Mouse (Mus musculus) forebrain, embryonic 14.5 days (tissue): ENCODE measurements at regions not wholly inside any gene's neighbourhood (a gene's known extent, or its start where the extent isn't known, plus 50 kb on each side); places are given as distances from the start of the nearest gene placed in this dataset.

ENCODE experiments used
- ATAC-seq: fragments of 200-750 bp; cut with Nextera tagmentation; 2 replicates; pipeline ENCODE4 v1.8.0; 2017; ENCODE audit warnings: mild to moderate bottlenecking, moderate library complexity
- DNase-seq: peaks from one replicate; pipeline ENCODE4 v3.0.0-alpha.2; 2015; ENCODE audit warnings: low spot score
- H3K27ac ChIP-seq: fragments of 300-500 bp; sonication (generic); 2 replicates; pipeline ENCODE4 v1.5.1; 2014; ENCODE audit warnings: low read depth, mild to moderate bottlenecking, control low read depth, low read length, moderate library complexity
- H3K27me3 ChIP-seq: fragments of 300-500 bp; sonication (generic); replicated peaks from 2 replicates; pipeline ENCODE4 v1.6.1; 2014; ENCODE audit warnings: low read length, control low read depth, mixed read lengths; ENCODE audit not compliant: control insufficient read depth, insufficient read depth
- H3K36me3 ChIP-seq: fragments of 300-500 bp; sonication (generic); 2 replicates; pipeline ENCODE4 v1.6.1; 2014; ENCODE audit warnings: low read length, control low read depth; ENCODE audit not compliant: control insufficient read depth, insufficient read depth
- H3K4me1 ChIP-seq: fragments of 300-500 bp; sonication (generic); 2 replicates; pipeline ENCODE4 v1.6.1; 2014; ENCODE audit warnings: antibody characterized with exemption, low read length, control low read depth; ENCODE audit not compliant: control insufficient read depth, insufficient read depth
- H3K4me2 ChIP-seq: fragments of 300-500 bp; sonication (generic); 2 replicates; pipeline ENCODE4 v1.6.1; 2014; ENCODE audit warnings: mild to moderate bottlenecking, control low read depth, low read length
- H3K4me3 ChIP-seq: fragments of 300-500 bp; sonication (generic); 2 replicates; pipeline ENCODE4 v1.5.1; 2014; ENCODE audit warnings: low read depth, low read length, control low read depth
- H3K9ac ChIP-seq: fragments of 300-500 bp; sonication (generic); 2 replicates; pipeline ENCODE4 v1.6.1; 2014; ENCODE audit warnings: mild to moderate bottlenecking, low read length, control low read depth, moderate library complexity
- H3K9me3 ChIP-seq: fragments of 300-500 bp; sonication (generic); replicated peaks from 2 replicates; pipeline ENCODE4 v1.6.1; 2016; ENCODE audit warnings: low read length, control low read depth, mixed read lengths; ENCODE audit not compliant: control insufficient read depth
- whole genome bisulfite sequencing: fragments of 180-500 bp; shearing (Covaris S2); extraction: QIAGEN DNeasy Blood & Tissue Kit; methylation state at CpG from one replicate; pipeline ENCODE4 v1.1.7; 2014; 5-methylcytosine and 5-hydroxymethylcytosine counted together

- no peaks in the 10 kb centered on the region for H3K36me3 ChIP-seq
- no peaks in the 10 kb centered on the region for H3K9me3 ChIP-seq
- WGBS, result 88% methylated on average over 3 of the region's 3 CpGs
- H3K4me2 ChIP-seq, result no peak overlapping the region
- H3K27ac ChIP-seq, result no peak overlapping the region
- ATAC-seq (no peak), DNase-seq (no peak)
- H3K4me3 ChIP-seq, result no peak overlapping the region
- no peaks in the 10 kb centered on the region for H3K4me1 ChIP-seq
- no peaks in the 10 kb centered on the region for H3K27me3 ChIP-seq
- H3K9ac ChIP-seq, result no peak overlapping the region
Measured at GRCm38 (mm10) chr1:137561686-137562085, 601.4 kb upstream of the Nr5a2 start.

GRCm38 (mm10) chr1:137560389-137561268, 600.4 kb upstream of the Nr5a2 start:
- H3K27ac ChIP-seq, result no peak overlapping the region
- ATAC-seq, result no peak
- WGBS, result 78% methylated on average over 11 of the region's 11 CpGs

GRCm38 (mm10) chr1:137549659-137550058, 589.4 kb upstream of the Nr5a2 start:
- H3K4me3 ChIP-seq, result no peak overlapping the region
- H3K27ac ChIP-seq, result no peak overlapping the region
- no peak for DNase-seq
- 97% methylated on average over 1 of the region's 1 CpGs for WGBS
- H3K4me2 ChIP-seq, result no peak overlapping the region
- H3K36me3 ChIP-seq, result no peaks in the 10 kb centered on the region
- no peak for ATAC-seq
- H3K4me1 ChIP-seq, result no peaks in the 10 kb centered on the region
- no peaks in the 10 kb centered on the region for H3K27me3 ChIP-seq
- H3K9ac ChIP-seq, result no peak overlapping the region
- no peaks in the 10 kb centered on the region for H3K9me3 ChIP-seq

More at GRCm38 (mm10) chr1:137560389-137561268, 600.4 kb upstream of the Nr5a2 start:
- Histone ChIP-seq H3K4me2 (no peak overlapping the region), H3K27me3 (no peaks in the 10 kb centered on the region), H3K4me1 (no peaks in the 10 kb centered on the region), H3K9me3 (no peaks in the 10 kb centered on the region), H3K36me3 (no peaks in the 10 kb centered on the region), H3K4me3 (no peak overlapping the region), H3K9ac (no peak overlapping the region)
- DNase-seq, result no peak

DNA sequence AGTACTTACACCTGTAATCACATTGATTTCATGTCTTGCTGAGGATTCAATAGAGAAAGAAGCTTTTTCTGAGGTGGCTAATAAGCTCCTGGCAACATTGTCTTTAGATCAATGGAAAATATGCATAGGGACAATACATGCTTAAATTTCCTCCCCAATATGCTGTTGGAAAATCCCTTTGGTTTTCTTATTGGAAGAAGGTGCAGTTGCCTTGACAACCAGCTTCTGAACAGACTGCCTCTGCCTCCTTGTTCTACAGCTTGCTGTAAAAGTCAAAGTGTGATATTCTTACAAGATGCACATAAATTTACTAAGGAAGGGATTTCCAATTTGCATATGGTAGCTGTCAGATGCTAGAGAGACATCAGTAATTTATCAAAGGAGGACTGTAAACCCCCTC, 585.4 kb upstream of the Nr5a2 start:
- DNase-seq (peak; percentile 71), ATAC-seq (peak; percentile 63; the same call in 1 of the 2 replicates)

DNA sequence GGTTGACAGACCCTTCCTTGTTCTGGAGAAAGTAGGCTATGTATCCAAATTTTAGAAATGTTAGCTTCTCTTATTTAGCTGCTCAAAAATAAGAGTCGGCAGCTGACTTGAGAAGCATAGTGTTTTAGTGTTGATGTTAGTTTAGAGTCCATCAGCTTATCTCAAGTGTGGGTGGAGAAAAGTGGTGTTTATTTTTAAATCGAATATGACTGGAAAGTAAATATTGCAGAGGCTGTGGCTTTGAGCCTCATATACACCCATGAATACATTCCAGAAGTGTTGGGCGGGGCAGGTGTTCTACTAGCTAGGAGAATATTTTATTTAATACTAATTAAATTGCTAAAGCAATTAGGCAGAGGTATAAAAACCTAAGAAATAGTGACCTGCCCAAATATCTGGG, 583.6 kb upstream of the Nr5a2 start:
- H3K27me3 ChIP-seq, result no peaks in the 10 kb centered on the region
- WGBS, result 97% methylated on average over 3 of the region's 3 CpGs
- no peaks in the 10 kb centered on the region for H3K36me3 ChIP-seq
- no peaks in the 10 kb centered on the region for H3K9me3 ChIP-seq
- no peak for ATAC-seq
- no peak overlapping the region for H3K9ac ChIP-seq
- no peak overlapping the region for H3K4me3 ChIP-seq
- H3K4me2 ChIP-seq, result no peak overlapping the region
- DNase-seq, result no peak
- H3K4me1 ChIP-seq, result no peaks in the 10 kb centered on the region
- no peak overlapping the region for H3K27ac ChIP-seq

More for the DNA sequence above, 585.4 kb upstream of the Nr5a2 start:
- H3K4me3 ChIP-seq, result no peak overlapping the region
- no peaks in the 10 kb centered on the region for H3K27me3 ChIP-seq
- no peaks in the 10 kb centered on the region for H3K36me3 ChIP-seq
- no peaks in the 10 kb centered on the region for H3K4me1 ChIP-seq
- H3K27ac ChIP-seq, result no peak overlapping the region
- no peak overlapping the region for H3K4me2 ChIP-seq
- H3K9me3 ChIP-seq, result no peaks in the 10 kb centered on the region
- no peak overlapping the region for H3K9ac ChIP-seq

- Histone ChIP-seq H3K4me3 (no peak overlapping the region), H3K27ac (no peak overlapping the region), H3K36me3 (no peaks in the 10 kb centered on the region), H3K9ac (no peak overlapping the region), H3K4me2 (no peak overlapping the region), H3K27me3 (no peaks in the 10 kb centered on the region), H3K4me1 (no peaks in the 10 kb centered on the region), H3K9me3 (no peaks in the 10 kb centered on the region)
- 88% methylated on average over 9 of the region's 9 CpGs for WGBS
- no peak for ATAC-seq
- DNase-seq, result no peak
Measured at GRCm38 (mm10) chr1:137541453-137541852, 581.2 kb upstream of the Nr5a2 start.

DNA sequence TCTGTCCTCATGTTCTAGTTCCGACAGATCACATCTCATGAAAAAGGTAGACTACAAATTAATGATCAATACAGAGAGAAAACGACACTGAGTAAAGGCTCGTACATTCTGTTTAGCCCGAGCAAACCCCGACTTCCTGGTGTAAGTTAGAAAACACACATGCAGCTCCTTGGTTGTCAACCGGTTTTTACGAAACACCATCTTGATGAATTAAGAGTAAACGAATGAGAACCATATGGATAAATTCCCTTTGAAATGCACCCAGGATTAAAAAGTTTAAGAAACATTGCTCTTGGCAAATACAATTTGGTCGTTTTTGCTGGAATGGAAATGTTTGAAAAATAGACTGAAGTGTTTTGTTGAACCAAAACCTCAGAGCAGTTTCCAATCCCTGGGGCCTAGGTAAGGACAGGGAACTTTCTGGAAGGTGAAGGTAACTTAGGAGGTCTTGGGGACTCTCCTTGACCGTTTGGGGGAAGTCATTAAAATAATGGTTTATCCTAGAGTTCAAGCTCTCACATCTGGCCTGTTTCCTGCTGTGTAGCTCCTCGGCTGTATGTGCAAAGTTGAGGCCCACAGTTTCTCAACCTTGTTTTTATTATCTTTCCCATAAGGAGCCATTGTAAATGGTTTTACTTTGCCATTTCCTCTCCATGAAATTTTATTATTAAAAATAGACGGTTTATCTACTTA, 579.3 kb upstream of the Nr5a2 start:
- WGBS, result 86% methylated on average over 12 of the region's 12 CpGs
- Histone ChIP-seq H3K9ac (no peak overlapping the region), H3K4me2 (no peak overlapping the region), H3K4me3 (no peak overlapping the region), H3K27ac (no peak overlapping the region), H3K36me3 (no peaks in the 10 kb centered on the region), H3K9me3 (no peaks in the 10 kb centered on the region), H3K27me3 (no peaks in the 10 kb centered on the region), H3K4me1 (no peaks in the 10 kb centered on the region)
- ATAC-seq, result no peak
- DNase-seq, result no peak

- 91% methylated on average over 2 of the region's 2 CpGs for WGBS
- Histone ChIP-seq H3K27ac (no peak overlapping the region), H3K9ac (no peak overlapping the region), H3K9me3 (no peaks in the 10 kb centered on the region), H3K4me2 (no peak overlapping the region), H3K4me3 (no peak overlapping the region), H3K27me3 (no peaks in the 10 kb centered on the region), H3K4me1 (no peaks in the 10 kb centered on the region), H3K36me3 (no peaks in the 10 kb centered on the region)
- no peak; the same call in 1 of the 2 replicates for ATAC-seq
- DNase-seq, result no peak
Measured at GRCm38 (mm10) chr1:137514750-137515149, 554.5 kb upstream of the Nr5a2 start.
